Mouse (Mus musculus): ENCODE results near the gene BC067074. TPM values are rescaled to one million over a fixed set of nuclear protein-coding genes. Genes with fewer than 3 reads are reported as not detected.

Gene BC067074
- polyA plus RNA-seq, 1 experiment from 2014 or later: 0.65 TPM

DNA sequence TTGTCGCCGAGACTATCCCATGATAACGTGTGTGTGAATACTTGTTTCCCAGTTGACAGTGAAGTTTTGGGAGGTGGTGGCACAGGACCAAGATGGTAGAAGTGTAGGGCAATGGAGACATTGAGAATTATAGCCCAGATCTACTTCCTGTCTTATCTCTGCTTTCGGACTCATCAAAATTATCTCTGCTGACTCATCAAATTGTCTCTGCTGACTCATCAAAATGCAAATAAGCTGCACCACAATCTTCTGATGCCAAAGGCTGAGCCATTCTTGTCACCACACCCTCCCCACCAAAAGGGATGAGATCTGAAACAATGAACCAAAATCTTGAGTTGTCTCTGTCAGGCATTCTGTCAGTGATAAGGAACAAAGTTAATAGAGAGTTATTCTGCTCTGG is 132.9 kb downstream of the BC067074 start:
- H3K4me2 ChIP-seq (replicated peaks; ENCODE audit: low read depth): no peak overlapping the region
- H3K36me3 ChIP-seq (ENCODE audit: control insufficient read depth, insufficient read depth): no peaks in the 10 kb centered on the region
- WGBS: 92% methylated on average over 4 of the region's 4 CpGs
- H3K4me3 ChIP-seq (ENCODE audit: low read depth, low read length): no peak overlapping the region
- H3K4me1 ChIP-seq (replicated peaks; ENCODE audit: control insufficient read depth, insufficient read depth, low read length): no peaks in the 10 kb centered on the region
- ATAC-seq: no peak
- TF ChIP-seq CTCF (IDR thresholded peaks at IDR 0.05; ENCODE audit: low read depth): no peak
- no peak overlapping the region for H3K27ac ChIP-seq (ENCODE audit: low read depth, low read length)
- H3K27me3 ChIP-seq (replicated peaks; ENCODE audit: control insufficient read depth, insufficient read depth, low read length): no peaks in the 10 kb centered on the region
- H3K9me3 ChIP-seq (ENCODE audit: control insufficient read depth): no peaks in the 10 kb centered on the region
- no peak overlapping the region for H3K9ac ChIP-seq (ENCODE audit: low read depth, low read length)

Other genes with a start within 250 kb of the BC067074 start
- 50.4 and 51.7 TPM in 2 replicates for gene Gpx8, start 246.7 kb upstream of the BC067074 start, polyA plus RNA-seq (2015; fragmentation: Nextera tagmentation; extraction: Ambion mirVana)
- 4.2 and 4.9 TPM in 2 replicates for gene Gzma, start 192.2 kb upstream of the BC067074 start, polyA plus RNA-seq (2015; fragmentation: Nextera tagmentation; extraction: Ambion mirVana)
- gene Esm1, start 83.5 kb upstream of the BC067074 start, polyA plus RNA-seq (2015; fragmentation: Nextera tagmentation; extraction: Ambion mirVana): 3.4 and 3.6 TPM in 2 replicates
- gene Gzmk, start 67.3 kb upstream of the BC067074 start, polyA plus RNA-seq (2015; fragmentation: Nextera tagmentation; extraction: Ambion mirVana): not detected in 2 replicates